Mouse (Mus musculus) urinary bladder, postnatal 10 days (tissue): ENCODE data around the gene Mtmr10.

Source experiments
- DNase-seq: peaks from one replicate; pipeline ENCODE4 v3.0.0; 2022; ENCODE audit warnings: low spot score

The Mtmr10 gene

GRCm38 (mm10) chr7:64291722-64292121 lies 4.3 kb downstream of the Mtmr10 start:
- no peak for DNase-seq

GRCm38 (mm10) chr7:64296286-64297010 lies 9.0 kb downstream of the Mtmr10 start:
- DNase-seq = no peak

DNA sequence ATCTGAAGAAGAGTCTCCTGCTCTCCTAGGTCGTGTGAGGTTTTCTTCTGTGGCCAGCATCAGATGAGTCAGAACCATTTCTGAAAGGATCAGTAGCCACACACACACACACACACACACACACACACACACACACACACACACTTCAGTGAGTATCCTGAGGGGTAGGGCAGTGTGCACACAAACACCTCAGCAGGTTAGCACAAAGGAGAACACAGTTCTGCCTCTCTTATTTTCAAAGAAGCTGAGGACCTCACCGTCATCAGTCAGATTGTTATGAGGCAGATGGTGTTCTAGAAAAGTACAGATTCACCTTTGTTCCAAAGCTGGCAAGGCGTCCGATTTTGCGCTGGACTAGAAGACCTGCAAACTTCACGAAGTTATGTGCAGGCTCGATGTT lies 22.8 kb downstream of the Mtmr10 start:
- DNase-seq = no peak

DNA sequence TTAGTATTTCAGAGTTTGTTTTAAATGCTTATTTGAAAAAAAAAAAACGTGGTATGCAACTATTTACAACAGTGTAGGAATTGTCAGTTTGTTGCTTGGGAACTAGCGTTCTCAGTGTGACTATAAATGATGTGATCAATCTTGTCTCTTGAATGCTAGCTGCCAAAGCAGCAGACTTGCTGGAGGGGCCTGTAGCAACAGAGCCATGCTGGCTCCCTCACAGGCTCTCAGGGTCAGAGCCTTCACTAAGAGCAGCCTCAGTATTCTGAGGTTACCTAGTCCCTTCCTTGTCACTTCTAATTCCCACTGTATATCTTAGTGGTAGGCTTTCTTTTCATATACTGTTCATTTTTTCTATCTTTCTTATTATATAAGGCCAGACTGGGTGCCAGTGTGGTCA lies 23.3 kb downstream of the Mtmr10 start:
- DNase-seq = no peak

DNA sequence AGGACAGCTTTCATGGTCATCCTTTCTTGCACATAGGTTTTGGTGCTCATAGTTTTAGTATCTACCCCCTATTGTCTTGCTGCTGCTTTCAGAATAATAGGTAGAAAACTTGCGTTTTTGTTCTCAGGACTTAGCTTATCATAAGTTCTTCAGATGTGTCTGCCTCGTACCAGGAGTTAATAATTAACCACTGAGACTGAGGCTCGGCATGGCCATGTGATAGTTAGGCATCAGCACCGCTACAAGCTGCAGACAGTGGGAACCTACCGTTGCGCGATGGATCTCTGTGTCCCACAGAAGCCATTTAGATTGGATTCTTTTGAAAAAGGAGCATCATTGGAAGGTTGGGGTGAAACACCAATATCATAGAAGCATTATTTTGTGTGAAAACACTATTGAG lies 25.4 kb downstream of the Mtmr10 start:
- DNase-seq = no peak

- no peak for DNase-seq
Measured at GRCm38 (mm10) chr7:64321125-64321524, 33.7 kb downstream of the Mtmr10 start.

GRCm38 (mm10) chr7:64321658-64322057 lies 34.2 kb downstream of the Mtmr10 start:
- DNase-seq = no peak

- DNase-seq = peak; percentile 35
Measured at GRCm38 (mm10) chr7:64326892-64327291, 39.4 kb downstream of the Mtmr10 start.

DNA sequence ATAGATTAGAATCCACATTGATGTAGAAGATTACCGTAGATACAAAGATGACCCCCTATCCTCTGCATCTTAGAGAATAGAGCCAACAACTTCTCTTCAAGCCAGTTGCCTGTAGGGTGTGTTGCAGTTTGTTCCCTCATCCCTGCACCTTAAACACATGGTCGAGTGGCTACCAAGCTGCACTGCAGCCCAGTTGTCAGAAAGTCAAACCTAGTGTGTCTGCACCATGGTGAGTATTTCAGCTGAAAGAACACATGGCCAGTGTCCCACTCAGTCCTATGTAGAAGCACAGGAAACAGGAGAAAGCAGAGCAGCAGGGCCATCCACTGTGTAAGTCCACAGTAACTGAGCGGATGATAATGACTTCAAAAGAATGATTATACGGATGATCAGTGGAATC lies 40.0 kb downstream of the Mtmr10 start:
- no peak for DNase-seq

DNA sequence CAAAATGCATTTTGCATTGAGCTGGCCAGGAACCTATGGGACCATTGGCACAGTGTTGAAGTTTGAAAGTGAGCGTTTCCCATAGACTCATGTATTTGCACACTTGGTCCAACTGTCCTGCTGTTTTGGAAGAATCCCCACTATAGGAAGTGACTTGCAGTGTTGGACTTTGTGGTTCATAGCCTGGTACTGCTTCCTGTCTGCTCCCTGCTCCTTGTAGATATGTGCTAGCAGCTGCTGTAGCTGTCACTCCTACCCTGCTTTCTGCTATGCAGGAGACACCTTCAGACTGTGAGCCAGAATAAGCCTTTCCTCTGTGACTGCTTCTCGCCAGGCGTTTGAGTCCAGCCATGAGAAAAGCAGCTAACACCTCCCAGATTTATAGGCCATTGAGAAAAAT lies 43.9 kb downstream of the Mtmr10 start:
- no peak for DNase-seq

GRCm38 (mm10) chr7:64332686-64333085 lies 45.2 kb downstream of the Mtmr10 start:
- DNase-seq = no peak

DNA sequence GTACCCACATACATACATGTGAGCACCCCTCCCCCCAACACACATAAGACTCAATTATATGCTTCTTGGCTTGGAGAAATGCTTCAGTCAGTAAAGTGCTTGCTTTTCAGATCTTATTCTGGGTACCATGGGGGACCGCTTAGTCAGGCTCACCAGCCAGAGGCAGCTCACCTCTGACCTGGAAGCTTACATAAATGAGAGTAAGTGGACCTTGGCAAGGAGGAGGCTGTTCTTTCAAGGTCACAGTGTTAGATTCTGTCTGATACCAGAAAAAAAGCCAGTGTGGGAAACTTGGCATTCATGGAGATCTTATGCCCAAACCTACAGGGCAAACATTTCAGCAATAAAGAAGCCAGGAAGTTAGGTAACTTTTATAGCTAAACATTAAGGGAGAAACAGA lies 60.4 kb downstream of the Mtmr10 start:
- no peak for DNase-seq

DNA sequence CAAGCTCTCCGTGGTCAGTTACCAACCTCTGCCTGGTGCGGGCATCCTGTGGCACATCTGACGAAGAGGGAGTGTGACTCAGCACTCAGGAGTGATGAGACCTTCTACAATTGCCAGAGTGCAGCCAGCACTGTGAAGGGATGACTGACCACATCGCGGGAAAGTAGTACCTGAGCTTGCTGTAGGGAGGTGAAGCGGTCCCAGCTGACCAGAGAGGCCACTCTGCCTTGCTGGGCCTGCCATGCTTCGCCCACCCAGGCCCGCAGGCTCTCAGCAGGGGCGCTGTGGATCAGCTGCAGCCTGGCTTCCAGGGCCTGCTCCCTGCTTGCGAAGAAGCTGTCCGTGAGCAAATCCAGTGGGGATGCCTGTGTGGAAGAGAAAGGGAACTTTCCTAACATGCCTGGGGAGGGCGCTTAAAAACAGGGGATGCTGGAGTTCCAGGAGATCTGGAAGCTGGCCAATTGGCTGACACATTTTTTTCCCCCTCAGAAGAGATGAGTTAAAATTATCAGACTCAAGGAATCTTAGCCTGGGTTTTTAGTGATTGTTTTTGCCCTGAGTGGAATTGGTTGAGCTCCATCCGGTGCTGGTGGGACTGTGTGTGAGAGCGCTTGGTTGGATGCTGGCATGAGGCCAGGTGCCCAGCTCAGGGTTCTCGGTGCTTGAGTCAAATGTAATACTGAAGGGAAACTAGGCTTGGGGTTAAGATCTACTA lies 61.9 kb downstream of the Mtmr10 start:
- no peak for DNase-seq

GRCm38 (mm10) chr7:64351087-64351486 lies 63.6 kb downstream of the Mtmr10 start:
- DNase-seq = no peak

DNA sequence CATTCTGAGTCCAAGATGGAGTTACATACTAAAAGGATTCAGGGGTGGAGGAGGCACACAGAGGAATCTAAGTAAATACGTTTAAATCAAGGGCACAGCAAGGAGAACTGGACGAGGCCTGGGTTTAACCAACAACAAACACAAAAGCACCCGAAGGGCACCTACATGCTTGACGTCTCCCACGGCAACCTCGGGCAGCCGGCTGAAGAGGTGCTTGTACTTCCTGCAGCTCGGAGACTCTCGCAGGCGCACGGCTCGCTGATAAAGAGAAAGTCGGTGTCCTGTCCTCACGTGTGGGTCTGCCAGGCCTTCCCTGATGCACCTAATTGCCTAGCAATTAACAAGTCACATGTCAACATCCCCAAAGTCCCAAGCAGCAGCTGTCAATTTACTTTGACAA lies 66.8 kb downstream of the Mtmr10 start:
- DNase-seq = no peak

DNA sequence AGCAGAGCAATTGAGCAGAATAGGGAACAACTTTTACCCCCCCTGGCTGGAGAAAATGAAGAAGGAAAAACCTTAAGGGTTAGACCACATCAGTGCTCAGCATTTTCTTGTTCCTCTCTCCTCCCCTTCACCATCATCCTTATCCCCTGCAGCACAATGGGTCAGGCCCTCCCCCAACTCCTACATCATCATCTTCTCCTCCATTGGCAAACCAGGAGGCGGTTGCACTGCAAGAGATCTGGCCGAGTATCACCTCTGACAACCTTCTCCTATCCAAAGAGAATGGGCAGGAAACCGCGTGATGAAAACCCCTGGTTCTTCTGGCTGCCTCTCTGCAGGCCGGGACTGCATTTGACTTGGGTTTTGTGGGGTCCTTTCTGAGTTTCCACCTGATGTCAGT lies 69.2 kb downstream of the Mtmr10 start:
- DNase-seq = no peak

GRCm38 (mm10) chr7:64357405-64357804 lies 70.0 kb downstream of the Mtmr10 start:
- DNase-seq = no peak

DNA sequence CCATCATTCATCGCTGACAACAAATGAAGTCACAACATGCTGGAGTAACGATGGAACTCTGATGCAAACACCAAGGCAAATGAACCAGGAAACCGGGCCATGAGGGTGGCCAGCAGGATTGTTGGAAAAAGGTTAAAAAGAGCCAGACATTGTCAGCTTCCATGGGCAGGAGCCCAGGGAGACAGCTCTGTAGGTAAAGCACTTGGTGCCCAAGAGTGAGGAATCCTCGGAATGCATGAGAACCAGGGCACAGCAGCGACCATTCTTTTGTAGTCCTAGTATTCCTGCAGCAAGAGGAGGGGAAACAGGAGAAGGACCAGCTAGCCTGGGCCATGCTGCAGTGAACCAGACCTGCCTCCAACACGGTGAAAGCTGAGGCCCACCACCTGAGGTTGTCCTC lies 71.2 kb downstream of the Mtmr10 start:
- no peak for DNase-seq

DNA sequence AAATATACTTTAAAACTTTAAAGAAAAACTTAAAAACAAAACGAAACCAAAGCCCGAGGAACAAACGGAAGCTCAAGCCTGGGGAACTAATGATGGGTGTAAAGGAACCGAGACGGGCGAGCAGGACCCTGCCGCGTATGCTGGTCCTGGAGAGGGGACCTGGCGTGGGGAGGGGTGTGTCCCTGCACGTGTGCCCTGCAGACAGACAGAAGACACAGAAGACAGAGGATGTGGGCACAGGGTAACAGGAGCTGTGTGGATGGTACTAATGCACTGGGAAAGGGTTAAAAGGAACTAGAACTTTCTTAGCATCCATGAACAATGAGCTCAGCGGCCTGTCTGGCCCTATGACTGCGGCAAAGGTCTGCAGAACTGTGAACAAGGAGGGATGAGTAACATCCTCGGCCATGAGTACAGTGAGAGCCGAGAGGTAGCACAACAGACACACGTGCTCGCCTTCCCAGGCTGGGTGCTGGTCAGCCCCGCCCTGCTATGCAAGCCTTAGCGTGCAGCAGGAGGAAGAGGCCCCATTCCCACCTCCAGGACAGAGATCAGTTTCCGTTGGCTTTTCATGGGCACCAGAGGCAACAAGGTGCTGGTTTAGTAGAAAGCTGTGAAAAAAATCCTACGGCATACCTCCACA lies 72.6 kb downstream of the Mtmr10 start:
- no peak for DNase-seq

GRCm38 (mm10) chr7:64360586-64360945 lies 73.1 kb downstream of the Mtmr10 start:
- DNase-seq = no peak

DNA sequence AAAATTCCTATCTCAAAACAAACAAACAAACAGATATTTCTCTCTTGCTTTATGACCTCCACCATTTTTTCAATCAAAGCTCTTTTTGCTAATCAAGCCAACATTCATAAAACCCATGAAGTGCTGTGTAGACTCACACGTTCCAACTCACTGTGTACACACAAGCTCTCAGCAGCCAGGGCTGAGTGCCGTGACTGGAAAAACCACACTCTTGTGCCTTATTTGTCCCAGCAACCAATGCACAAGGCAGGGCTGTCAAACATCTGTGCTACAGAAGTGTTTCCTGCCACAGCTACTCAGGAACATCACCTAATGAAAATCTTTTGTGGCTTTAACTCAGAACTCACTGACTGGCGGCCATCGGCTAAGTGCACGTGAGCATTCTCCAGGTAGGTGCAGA lies 78.4 kb downstream of the Mtmr10 start:
- DNase-seq = no peak

DNA sequence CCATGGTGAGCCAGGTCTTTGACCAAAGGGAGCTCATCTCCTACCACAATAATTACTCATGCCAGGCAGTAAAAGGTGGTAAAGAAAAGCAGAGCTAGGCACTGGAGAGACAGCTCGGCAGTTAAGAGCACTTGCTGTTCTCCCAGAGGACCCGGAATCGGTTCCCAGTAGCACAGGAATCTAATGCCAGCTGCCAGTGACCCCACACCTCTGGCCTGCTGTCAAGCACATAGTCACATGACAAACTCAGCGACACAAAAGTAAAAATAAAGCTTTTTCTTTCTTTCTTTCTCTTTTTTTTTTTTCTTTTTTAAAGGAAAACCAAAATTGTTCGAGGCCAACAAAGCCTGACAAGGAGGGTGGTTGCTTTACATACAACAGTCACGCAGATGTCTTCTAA lies 82.4 kb downstream of the Mtmr10 start:
- DNase-seq = no peak
